Mouse (Mus musculus) limb, embryonic 12.5 days (tissue): Measurements from ENCODE around the gene Ntng1. TPM values are rescaled to one million over a fixed set of nuclear protein-coding genes. Genes with fewer than 3 reads are reported as not detected.
"Not testable (repeated sequence)": the region's sequence is repeated elsewhere in the genome, so short reads cannot be mapped to it uniquely, and the experiment has no call there.

ENCODE experiments used
- ATAC-seq: fragments of 200-750 bp; cut with Nextera tagmentation; 2 replicates; pipeline ENCODE4 v1.8.0; 2017; ENCODE audit warnings: low read depth, moderate TSS enrichment; ENCODE audit not compliant: insufficient number of reproducible peaks, insufficient read depth, low FRiP score, low TSS enrichment
- H3K27ac ChIP-seq: fragments of 300-500 bp; sonication (generic); 2 replicates; pipeline ENCODE4 v1.5.1; 2016; ENCODE audit warnings: mild to moderate bottlenecking, moderate library complexity
- H3K27me3 ChIP-seq: fragments of 300-500 bp; sonication (generic); 2 replicates; pipeline ENCODE4 v1.6.1; 2016; ENCODE audit warnings: mild to moderate bottlenecking, moderate library complexity
- H3K36me3 ChIP-seq: fragments of 300-500 bp; sonication (generic); 2 replicates; pipeline ENCODE4 v1.6.1; 2016; ENCODE audit warnings: mild to moderate bottlenecking, moderate library complexity
- H3K4me1 ChIP-seq: fragments of 300-500 bp; sonication (generic); replicated peaks from 2 replicates; pipeline ENCODE4 v1.6.1; 2016
- H3K4me2 ChIP-seq: fragments of 300-500 bp; sonication (generic); 2 replicates; pipeline ENCODE4 v1.6.1; 2016; ENCODE audit warnings: mild to moderate bottlenecking, moderate library complexity
- H3K4me3 ChIP-seq: fragments of 300-500 bp; sonication (generic); replicated peaks from 2 replicates; pipeline ENCODE4 v1.5.1; 2016; ENCODE audit warnings: mild to moderate bottlenecking
- H3K9ac ChIP-seq: fragments of 300-500 bp; sonication (generic); replicated peaks from 2 replicates; pipeline ENCODE4 v1.6.1; 2016; ENCODE audit warnings: mild to moderate bottlenecking, moderate library complexity
- H3K9me3 ChIP-seq: fragments of 300-500 bp; sonication (generic); 2 replicates; pipeline ENCODE4 v1.6.1; 2016; ENCODE audit warnings: mild to moderate bottlenecking, moderate library complexity
- WGBS: fragments of 180-500 bp; shearing (Covaris S2); methylation state at CpG from one replicate; pipeline ENCODE4 v1.1.7; 2016; 5-methylcytosine and 5-hydroxymethylcytosine counted together
- polyA plus RNA-seq: library from polyadenylated mRNA; unstranded; fragments of >200 nt; fragmentation: Nextera tagmentation; extraction: Ambion mirVana; gene quantifications from 2 replicates; pipeline ENCODE4 v1.2.1, GENCODE M21; 2016

Ntng1 gene
- polyA plus RNA-seq, 1 experiment from 2014 or later = 4.5 TPM

DNA sequence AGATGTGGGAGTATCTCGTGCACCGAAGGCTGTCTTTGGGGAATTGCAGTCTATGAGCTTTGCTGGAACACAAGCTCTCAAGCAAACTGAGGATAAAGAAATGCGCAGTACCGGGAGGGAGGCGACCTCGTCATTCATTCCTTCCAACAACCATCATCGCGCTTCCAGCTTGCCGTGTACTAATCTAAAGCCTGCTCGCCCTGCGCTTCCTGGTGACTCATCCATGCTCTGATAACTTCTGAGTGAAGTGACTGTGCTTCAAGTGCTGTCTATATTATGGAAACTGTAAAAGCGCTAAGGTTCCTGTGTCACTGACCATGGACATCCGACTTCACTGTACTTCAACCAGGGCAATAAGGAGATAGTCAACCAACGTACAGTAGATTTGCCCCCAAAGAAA lies 371.7 kb downstream of the Ntng1 start:
- no peak overlapping the region for H3K4me3 ChIP-seq
- H3K9ac ChIP-seq = no peak overlapping the region
- peaks cover 9% of the 10 kb centered on the region; the same call in 1 of the 2 replicates for H3K4me1 ChIP-seq
- H3K9me3 ChIP-seq = no peaks in the 10 kb centered on the region
- H3K36me3 ChIP-seq = no peaks in the 10 kb centered on the region
- no peaks in the 10 kb centered on the region for H3K27me3 ChIP-seq
- no peak overlapping the region for H3K4me2 ChIP-seq
- WGBS = 94% methylated on average over 14 of the region's 14 CpGs
- ATAC-seq = no peak
- no peak overlapping the region for H3K27ac ChIP-seq

- H3K9me3 ChIP-seq = no peaks in the 10 kb centered on the region
- WGBS = 78% methylated on average over 3 of the region's 3 CpGs
- H3K27me3 ChIP-seq = no peaks in the 10 kb centered on the region
- ATAC-seq = no peak
- H3K9ac ChIP-seq = no peak overlapping the region
- no peaks in the 10 kb centered on the region for H3K36me3 ChIP-seq
- no peak overlapping the region for H3K27ac ChIP-seq
- H3K4me2 ChIP-seq = no peak overlapping the region
- no peaks in the 10 kb centered on the region for H3K4me1 ChIP-seq
- no peak overlapping the region for H3K4me3 ChIP-seq
Observed at GRCm38 (mm10) chr3:109766939-109767338, 376.9 kb downstream of the Ntng1 start.

- 93% methylated on average over 2 of the region's 2 CpGs for WGBS
- no peaks in the 10 kb centered on the region for H3K9me3 ChIP-seq
Observed at GRCm38 (mm10) chr3:109765608-109766007, 378.2 kb downstream of the Ntng1 start.

DNA sequence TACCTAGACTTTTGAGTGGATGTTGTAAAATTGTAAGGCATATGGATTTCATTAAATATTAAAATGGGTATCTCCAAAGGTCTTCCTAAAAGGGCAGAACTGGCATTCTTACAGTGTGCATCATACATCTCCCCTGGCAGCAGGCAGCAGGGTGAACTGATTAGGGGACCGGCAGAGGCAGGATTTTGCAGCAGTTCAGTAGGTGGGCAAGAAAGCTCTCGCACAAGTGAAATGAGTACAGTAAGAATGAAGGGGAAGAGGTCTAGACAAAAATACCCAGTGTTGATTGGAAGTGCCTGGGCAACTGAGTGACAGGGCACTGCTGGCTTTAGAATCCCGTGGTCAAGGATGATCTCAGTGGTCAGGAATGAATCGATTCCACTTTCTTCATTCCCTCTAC lies 378.7 kb downstream of the Ntng1 start:
- H3K27ac ChIP-seq = no peak overlapping the region
- H3K36me3 ChIP-seq = no peaks in the 10 kb centered on the region
- H3K4me2 ChIP-seq = no peak overlapping the region
- H3K4me3 ChIP-seq = no peak overlapping the region
- H3K4me1 ChIP-seq = peaks cover 5% of the 10 kb centered on the region; the same call in 1 of the 2 replicates
- 67% methylated on average over 4 of the region's 4 CpGs for WGBS
- H3K9me3 ChIP-seq = no peaks in the 10 kb centered on the region
- H3K9ac ChIP-seq = no peak overlapping the region
- ATAC-seq = no peak
- no peaks in the 10 kb centered on the region for H3K27me3 ChIP-seq

More at GRCm38 (mm10) chr3:109765608-109766007, 378.2 kb downstream of the Ntng1 start:
- Histone ChIP-seq H3K4me1 (peaks cover under 1% of the 10 kb centered on the region; the same call in 1 of the 2 replicates), H3K4me2 (no peak overlapping the region), H3K36me3 (no peaks in the 10 kb centered on the region), H3K27me3 (no peaks in the 10 kb centered on the region), H3K27ac (no peak overlapping the region), H3K4me3 (no peak overlapping the region), H3K9ac (no peak overlapping the region)
- ATAC-seq = no peak

DNA sequence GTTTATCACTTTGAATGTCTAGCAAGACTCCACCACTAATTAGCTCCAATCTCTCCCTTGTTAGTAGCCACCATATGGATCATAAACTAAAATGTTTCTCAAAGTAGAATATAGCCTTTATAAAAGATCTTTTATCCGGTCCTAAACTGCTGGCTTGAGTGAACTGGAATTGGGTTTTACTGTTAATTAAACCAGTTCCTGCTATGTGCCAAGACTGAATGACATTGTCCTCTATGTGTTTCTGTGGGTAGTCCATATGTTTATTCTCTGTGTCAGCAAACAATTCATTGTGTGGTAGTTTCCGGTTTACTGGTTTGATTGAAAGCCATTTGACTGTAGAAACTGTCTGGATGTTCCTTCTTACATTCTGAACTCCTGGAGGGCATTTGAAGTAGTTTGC lies 387.4 kb downstream of the Ntng1 start:
- no peak overlapping the region for H3K4me2 ChIP-seq
- no peaks in the 10 kb centered on the region for H3K9me3 ChIP-seq
- peaks cover 16% of the 10 kb centered on the region; the same call in 1 of the 2 replicates for H3K4me1 ChIP-seq
- ATAC-seq = no peak
- 57% methylated on average over 2 of the region's 2 CpGs for WGBS
- H3K9ac ChIP-seq = no peak overlapping the region
- H3K4me3 ChIP-seq = no peak overlapping the region
- H3K27me3 ChIP-seq = no peaks in the 10 kb centered on the region
- H3K27ac ChIP-seq = no peak overlapping the region
- no peaks in the 10 kb centered on the region for H3K36me3 ChIP-seq

DNA sequence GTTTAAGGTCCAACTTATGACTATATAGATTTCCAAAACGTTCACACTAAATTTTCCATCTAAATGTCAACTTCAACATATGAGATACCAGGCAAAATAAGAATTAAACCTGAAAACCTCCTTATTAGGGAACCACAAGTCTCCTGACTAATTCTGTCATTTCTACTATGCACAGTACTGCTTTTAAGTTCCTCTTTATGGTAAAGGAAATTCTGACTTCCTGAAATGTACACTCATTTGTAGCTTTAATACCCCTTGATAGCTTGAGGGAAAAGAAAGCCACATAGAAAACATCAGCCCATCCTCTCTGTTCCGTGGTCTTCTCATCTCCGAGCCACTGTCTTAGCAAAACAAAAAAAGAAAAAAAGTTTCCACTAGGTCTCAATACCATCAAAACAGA lies 396.2 kb downstream of the Ntng1 start:
- H3K9ac ChIP-seq = not testable (repeated sequence)

GRCm38 (mm10) chr3:109740466-109741102 lies 403.2 kb downstream of the Ntng1 start:
- peak; percentile 66; the same call in 1 of the 2 replicates for ATAC-seq
- H3K4me3 ChIP-seq = no peak overlapping the region
- no peak overlapping the region for H3K9ac ChIP-seq
- H3K27ac ChIP-seq = no peak overlapping the region
- H3K4me2 ChIP-seq = no peak overlapping the region
- H3K36me3 ChIP-seq = no peaks in the 10 kb centered on the region
- no peaks in the 10 kb centered on the region for H3K27me3 ChIP-seq
- WGBS = 11% methylated on average over 2 of the region's 2 CpGs
- peaks cover 9% of the 10 kb centered on the region for H3K4me1 ChIP-seq
- H3K9me3 ChIP-seq = no peaks in the 10 kb centered on the region

More for the DNA sequence above, 396.2 kb downstream of the Ntng1 start:
- H3K4me1 ChIP-seq, H3K27me3 ChIP-seq, H3K4me2 ChIP-seq, H3K27ac ChIP-seq, H3K4me3 ChIP-seq, ATAC-seq, H3K9me3 ChIP-seq, H3K36me3 ChIP-seq: not testable (repeated sequence)
- WGBS = 74% methylated on average over 3 of the region's 3 CpGs

DNA sequence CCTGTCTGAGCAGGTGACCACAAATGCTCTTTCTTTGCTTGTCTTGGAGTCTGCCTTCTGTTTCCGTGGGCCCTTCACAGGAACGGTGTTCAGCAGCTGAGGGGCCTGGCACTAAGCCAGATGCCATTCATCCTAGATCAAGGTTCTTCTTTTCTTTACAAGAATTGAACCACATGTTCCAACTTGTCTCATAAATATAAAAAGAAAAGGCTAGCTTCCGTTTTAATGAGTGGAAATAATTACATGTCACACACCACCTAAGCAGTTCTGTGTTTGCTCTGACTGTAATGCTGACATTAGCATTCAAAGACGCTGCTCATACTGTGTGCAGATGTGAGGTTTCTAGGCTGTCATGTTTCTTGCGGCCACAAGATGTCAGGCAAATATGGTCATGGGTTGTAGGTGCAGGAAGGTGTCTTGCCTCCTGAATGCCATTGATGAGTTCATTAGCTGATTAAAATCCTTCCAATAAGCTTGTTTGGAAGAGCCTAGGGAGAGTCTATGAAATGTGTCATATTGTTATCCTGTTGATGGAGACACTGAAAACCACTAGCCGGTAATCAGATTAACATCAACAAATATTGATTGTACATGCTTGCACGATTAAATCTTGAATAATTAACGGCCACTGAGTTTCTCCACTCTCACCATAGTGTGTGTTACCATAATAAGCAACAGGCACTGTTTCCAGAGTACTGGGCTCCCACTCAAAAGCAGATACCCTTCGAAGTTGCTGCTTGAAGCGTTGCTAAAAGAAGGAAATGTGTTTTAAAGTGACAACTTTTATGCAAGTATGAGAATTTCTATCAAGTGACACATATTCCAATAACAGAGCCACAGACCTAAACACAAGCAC lies 411.3 kb downstream of the Ntng1 start:
- H3K4me2 ChIP-seq = no peak overlapping the region
- WGBS = 43% methylated on average over 10 of the region's 10 CpGs
- no peak overlapping the region for H3K4me3 ChIP-seq
- H3K9me3 ChIP-seq = no peaks in the 10 kb centered on the region
- no peak overlapping the region for H3K9ac ChIP-seq
- no peak overlapping the region for H3K27ac ChIP-seq
- H3K4me1 ChIP-seq = peaks cover 7% of the 10 kb centered on the region
- H3K27me3 ChIP-seq = no peaks in the 10 kb centered on the region
- no peaks in the 10 kb centered on the region for H3K36me3 ChIP-seq
- peak; percentile 88 for ATAC-seq

- 71% methylated on average over 5 of the region's 5 CpGs for WGBS
- Histone ChIP-seq H3K4me2 (no peak overlapping the region), H3K9me3 (no peaks in the 10 kb centered on the region), H3K36me3 (no peaks in the 10 kb centered on the region), H3K9ac (no peak overlapping the region), H3K4me3 (no peak overlapping the region), H3K4me1 (peaks cover 7% of the 10 kb centered on the region), H3K27me3 (no peaks in the 10 kb centered on the region), H3K27ac (no peak overlapping the region)
- no peak for ATAC-seq
Observed at GRCm38 (mm10) chr3:109731592-109732230, 412.1 kb downstream of the Ntng1 start.
